Mouse (Mus musculus) kidney, adult 18-20 months (tissue): ENCODE data around the gene Sox9.
A peak's percentile ranks its signal among the peaks of the same experiment; 100 is the strongest.

Experiments used
- DNase-seq: peaks from one replicate; pipeline ENCODE4 v3.0.0; 2021

Gene Sox9

DNA sequence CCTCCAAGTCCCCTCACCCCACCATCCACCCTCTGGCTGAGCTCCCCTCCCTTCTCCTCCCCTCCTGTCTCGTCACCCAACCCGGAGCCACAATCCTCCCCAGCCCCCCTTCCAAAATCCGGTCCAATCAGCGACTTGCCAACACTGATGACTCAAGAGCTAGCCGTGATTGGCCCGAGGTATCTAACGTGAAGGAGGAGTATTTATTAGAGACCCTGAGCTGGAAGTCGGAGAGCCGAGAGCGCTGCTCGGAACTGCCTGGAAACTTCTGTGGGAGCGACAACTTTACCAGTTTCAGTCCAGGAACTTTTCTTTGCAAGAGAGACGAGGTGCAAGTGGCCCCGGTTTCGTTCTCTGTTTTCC is at the start of gene Sox9:
TSS of gene Sox9 (plus strand) at position 231 of the 363 bp plus-strand sequence.
- peak; percentile 51 for DNase-seq

- no peak for DNase-seq
Measured at GRCm38 (mm10) chr11:112732401-112732800, 49.6 kb upstream of the Sox9 start.

DNA sequence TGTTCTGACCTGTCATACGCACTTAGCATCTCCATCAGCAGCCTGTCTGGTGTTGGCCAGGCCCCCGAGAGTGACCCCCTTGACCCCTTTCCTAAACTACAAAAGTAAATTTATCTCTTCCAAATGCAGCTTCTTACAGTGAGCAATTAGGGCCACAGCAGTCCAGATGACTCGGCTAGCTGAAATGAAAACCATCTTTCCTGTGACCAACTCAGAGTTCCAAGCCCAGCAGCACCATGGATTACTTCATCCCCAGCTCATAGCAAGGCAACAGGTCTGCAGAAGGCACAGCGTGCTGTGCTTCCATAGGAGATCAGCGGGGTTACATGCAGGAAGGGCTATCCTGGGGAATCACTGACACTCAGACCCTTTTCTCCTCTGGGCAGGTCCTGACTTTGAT is 45.0 kb upstream of the Sox9 start:
- DNase-seq, result no peak

DNA sequence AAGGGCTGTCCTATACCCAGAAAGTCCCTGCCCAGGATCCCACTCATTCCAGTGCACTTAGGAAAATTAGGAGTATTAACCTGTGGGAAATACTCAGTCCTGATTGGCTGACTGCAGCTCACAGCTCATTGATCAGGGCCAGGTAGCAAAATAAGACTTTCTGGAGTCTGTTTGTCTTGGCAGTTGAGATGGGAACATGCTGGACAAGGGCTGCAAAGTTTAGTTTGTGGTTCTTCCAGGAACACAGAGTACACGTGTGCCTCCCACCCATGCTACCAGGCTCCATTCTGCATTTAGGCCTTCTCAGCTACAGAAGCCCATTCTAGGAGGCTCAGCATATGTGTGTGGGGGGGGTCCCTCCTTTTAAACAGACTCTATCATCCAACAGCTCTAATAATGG is 42.3 kb upstream of the Sox9 start:
- no peak for DNase-seq

- DNase-seq, result no peak
Measured at GRCm38 (mm10) chr11:112756516-112756915, 25.5 kb upstream of the Sox9 start.

DNA sequence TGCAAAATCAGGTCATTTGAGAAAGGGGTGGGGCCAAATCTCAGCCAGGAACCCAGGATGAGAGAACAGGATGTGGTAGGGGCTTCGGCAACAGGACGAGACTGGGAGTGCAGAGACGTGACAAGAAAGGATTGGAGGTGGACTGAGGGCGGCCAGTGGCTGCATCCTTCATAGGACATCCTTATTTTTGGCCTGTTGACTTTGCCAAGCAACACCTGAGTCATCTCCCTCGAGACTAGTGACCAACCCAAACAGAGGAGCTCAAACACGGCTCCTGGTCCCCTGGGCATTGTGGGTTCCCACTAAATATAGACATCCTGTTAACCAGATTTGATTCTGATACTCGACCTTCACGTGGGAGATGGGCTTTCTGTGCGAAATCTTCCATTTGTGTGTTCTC is 24.0 kb upstream of the Sox9 start:
- no peak for DNase-seq

GRCm38 (mm10) chr11:112766956-112767355 is 15.1 kb upstream of the Sox9 start:
- DNase-seq, result no peak

- no peak for DNase-seq
Measured at GRCm38 (mm10) chr11:112767531-112768041, 14.4 kb upstream of the Sox9 start.

- no peak for DNase-seq
Measured at GRCm38 (mm10) chr11:112772791-112773355, 9.2 kb upstream of the Sox9 start.

- peak; percentile 32 for DNase-seq
Measured at GRCm38 (mm10) chr11:112779762-112780161, 2.3 kb upstream of the Sox9 start.

DNA sequence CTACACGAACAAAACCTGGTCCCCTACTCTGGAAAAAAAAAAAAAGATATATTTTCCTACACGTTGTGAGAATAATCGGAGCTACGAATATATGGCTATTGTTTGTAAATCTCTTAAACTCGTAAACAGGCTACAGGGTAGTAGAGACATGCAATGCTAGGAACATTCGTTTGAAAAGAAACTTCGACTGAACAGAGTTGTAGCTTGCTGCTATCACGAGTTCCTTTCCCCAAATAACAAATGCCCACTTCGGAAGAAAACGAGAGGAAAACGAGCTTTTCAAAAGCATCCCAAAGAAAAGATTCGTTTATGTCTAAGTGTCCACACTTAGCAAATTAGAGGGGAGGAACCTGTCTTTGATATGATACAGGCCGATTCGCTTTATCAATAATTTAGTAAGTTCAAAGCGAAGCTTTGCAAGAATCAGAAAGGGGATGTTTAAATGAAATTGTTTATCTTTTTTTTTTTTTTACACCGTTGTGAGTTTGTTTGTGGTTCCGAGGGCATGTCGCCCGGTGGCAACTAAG is 1.6 kb upstream of the Sox9 start:
- DNase-seq, result no peak

DNA sequence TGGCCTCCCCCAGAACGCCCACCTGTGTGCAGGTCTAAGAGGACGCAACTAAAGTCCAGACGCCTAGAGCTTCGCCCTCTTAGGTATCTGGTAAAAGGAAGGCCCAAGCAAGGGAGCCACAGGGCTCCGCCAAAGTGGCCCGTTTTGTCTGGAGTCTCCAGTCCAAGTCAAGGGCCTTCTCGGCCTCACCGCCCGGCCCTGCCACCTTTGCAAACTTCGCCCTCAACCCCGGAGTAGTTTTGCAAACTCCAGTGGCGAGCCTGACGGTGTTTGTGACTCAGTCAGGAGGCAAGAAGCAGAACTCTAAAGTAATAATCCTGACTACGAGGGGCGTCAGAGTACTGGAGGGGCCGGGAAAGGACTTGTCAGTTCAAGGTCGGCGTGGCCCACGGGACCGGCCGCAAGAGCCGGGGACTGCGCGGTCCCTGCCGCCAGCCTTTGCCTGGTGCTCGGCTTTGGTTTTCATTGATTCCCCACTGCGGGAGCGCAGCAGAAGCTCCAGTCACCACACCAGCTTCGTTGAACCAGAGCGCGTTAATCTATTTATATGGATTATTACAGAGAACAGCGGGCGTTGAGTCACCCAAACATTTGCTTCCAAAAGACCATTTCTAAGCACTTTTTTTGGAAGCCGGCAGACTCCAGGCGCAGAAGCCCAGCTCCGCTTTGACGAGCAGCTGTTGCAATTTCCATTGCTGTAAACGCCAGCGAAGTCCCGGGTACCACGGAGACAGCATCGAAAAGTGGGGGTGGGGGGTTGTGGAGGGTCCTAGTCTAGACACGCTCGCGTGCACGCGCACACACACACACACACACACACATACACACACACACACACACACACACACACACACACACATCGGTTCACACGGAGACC is 751 bp upstream of the Sox9 start:
- peak; percentile 46 for DNase-seq

DNA sequence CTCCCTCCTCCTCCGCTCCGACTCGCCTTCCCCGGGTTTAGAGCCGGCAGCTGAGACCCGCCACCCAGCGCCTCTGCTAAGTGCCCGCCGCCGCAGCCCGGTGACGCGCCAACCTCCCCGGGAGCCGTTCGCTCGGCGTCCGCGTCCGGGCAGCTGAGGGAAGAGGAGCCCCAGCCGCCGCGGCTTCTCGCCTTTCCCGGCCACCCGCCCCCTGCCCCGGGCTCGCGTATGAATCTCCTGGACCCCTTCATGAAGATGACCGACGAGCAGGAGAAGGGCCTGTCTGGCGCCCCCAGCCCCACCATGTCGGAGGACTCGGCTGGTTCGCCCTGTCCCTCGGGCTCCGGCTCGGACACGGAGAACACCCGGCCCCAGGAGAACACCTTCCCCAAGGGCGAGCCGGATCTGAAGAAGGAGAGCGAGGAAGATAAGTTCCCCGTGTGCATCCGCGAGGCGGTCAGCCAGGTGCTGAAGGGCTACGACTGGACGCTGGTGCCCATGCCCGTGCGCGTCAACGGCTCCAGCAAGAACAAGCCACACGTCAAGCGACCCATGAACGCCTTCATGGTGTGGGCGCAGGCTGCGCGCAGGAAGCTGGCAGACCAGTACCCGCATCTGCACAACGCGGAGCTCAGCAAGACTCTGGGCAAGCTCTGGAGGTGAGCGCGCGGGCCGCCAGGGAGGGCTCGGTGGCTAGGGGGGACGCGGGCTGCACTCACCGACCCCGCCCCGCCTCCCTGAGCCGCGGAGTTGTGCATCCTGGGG is 515 bp downstream of the Sox9 start:
- peak; percentile 34 for DNase-seq

- DNase-seq, result no peak
Measured at GRCm38 (mm10) chr11:112783401-112784346, 1.6 kb downstream of the Sox9 start.

DNA sequence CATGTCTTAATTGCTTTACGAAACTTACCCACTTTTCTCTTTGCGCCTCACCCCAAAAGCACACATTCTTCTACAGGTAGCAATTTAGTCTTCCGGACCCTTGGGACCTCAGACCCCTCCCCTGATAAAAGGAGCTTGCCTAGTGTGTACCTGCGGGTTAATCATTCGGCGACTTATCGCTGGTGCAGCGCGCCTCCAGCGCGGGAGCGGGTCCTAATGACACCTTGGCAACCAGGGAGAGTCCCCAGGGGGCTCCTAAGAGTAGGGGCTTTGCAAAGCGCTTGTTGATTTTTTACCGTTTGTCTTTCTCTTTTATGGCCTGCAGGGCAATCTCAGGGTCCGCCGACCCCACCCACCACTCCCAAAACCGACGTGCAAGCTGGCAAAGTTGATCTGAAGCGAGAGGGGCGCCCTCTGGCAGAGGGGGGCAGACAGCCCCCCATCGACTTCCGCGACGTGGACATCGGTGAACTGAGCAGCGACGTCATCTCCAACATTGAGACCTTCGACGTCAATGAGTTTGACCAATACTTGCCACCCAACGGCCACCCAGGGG is 2.4 kb downstream of the Sox9 start:
- DNase-seq, result no peak

DNA sequence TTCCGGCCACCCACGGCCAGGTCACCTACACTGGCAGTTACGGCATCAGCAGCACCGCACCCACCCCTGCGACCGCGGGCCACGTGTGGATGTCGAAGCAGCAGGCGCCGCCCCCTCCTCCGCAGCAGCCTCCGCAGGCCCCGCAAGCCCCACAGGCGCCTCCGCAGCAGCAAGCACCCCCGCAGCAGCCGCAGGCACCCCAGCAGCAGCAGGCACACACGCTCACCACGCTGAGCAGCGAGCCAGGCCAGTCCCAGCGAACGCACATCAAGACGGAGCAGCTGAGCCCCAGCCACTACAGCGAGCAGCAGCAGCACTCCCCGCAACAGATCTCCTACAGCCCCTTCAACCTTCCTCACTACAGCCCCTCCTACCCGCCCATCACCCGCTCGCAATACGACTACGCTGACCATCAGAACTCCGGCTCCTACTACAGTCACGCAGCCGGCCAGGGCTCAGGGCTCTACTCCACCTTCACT is 2.9 kb downstream of the Sox9 start:
- DNase-seq, result no peak

GRCm38 (mm10) chr11:112785581-112785980 is 3.6 kb downstream of the Sox9 start:
- no peak for DNase-seq

DNA sequence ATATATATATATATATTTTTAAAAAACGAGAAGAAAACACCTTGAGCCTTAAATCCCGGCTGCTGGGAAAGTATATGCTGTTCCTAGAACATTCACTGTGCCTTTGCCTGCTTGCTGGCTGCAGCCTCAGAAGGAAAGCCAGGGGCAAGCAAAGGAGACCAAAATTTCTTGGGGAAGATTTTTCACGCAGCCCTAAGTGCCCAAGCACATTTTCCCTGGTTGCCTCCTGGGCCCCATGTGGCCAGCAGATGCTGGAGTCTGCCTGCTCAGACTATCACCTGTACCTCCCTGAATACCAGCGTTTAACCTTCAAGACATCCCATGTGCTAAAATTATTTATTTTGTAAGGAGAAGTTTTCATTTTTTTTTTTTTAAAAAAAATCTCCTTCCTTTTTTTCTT is 4.4 kb downstream of the Sox9 start:
- no peak for DNase-seq

GRCm38 (mm10) chr11:112788296-112788695 is 6.3 kb downstream of the Sox9 start:
- no peak for DNase-seq

- no peak for DNase-seq
Measured at GRCm38 (mm10) chr11:112796379-112796778, 14.4 kb downstream of the Sox9 start.

- DNase-seq, result no peak
Measured at GRCm38 (mm10) chr11:112798831-112799382, 16.9 kb downstream of the Sox9 start.
